Mouse (Mus musculus): ENCODE data around the gene Pfkfb4. TPM values are rescaled to one million over a fixed set of nuclear protein-coding genes. Genes with fewer than 3 reads are reported as not detected.
A peak's percentile ranks its signal among the peaks of the same experiment; 100 is the strongest.

The Pfkfb4 gene
- polyA plus RNA-seq, 1 experiment from 2014 or later: 10.5 TPM

GRCm38 (mm10) chr9:109028421-109028820, 36.8 kb downstream of the Pfkfb4 start:
- no peaks in the 10 kb centered on the region; the same call in 1 of the 2 replicates for H3K36me3 ChIP-seq (replicated peaks)
- no peak overlapping the region for H3K27ac ChIP-seq
- no peak overlapping the region for H3K4me3 ChIP-seq
- no peaks in the 10 kb centered on the region for H3K9me3 ChIP-seq
- WGBS: 84% methylated on average over 3 of the region's 3 CpGs
- DNase-seq (ENCODE audit: extremely low spot score, low spot score): no peak
- no peaks in the 10 kb centered on the region for H3K4me1 ChIP-seq
- no peaks in the 10 kb centered on the region for H3K27me3 ChIP-seq (ENCODE audit: poor library complexity, severe bottlenecking)

- no peak overlapping the region for H3K27ac ChIP-seq
- H3K9me3 ChIP-seq: no peaks in the 10 kb centered on the region
- H3K27me3 ChIP-seq (ENCODE audit: poor library complexity, severe bottlenecking): no peaks in the 10 kb centered on the region
- no peaks in the 10 kb centered on the region for H3K4me1 ChIP-seq
- H3K4me3 ChIP-seq: no peak overlapping the region
- WGBS: 82% methylated on average over 5 of the region's 5 CpGs
- DNase-seq (ENCODE audit: extremely low spot score, low spot score): no peak
- H3K36me3 ChIP-seq (replicated peaks): no peaks in the 10 kb centered on the region; the same call in 1 of the 2 replicates
These were observed 37.3 kb downstream of the Pfkfb4 start for GRCm38 (mm10) chr9:109028919-109029318.

GRCm38 (mm10) chr9:109030312-109030711, 38.7 kb downstream of the Pfkfb4 start:
- no peak for DNase-seq (ENCODE audit: extremely low spot score, low spot score)
- Histone ChIP-seq H3K36me3 (replicated peaks) (no peaks in the 10 kb centered on the region; the same call in 1 of the 2 replicates), H3K9me3 (no peaks in the 10 kb centered on the region), H3K27ac (0 out of 2 replicates have a peak overlapping the region, but pooled peaks have one; percentile 2), H3K4me1 (no peaks in the 10 kb centered on the region), H3K27me3 (ENCODE audit: poor library complexity, severe bottlenecking) (no peaks in the 10 kb centered on the region), H3K4me3 (no peak overlapping the region)
- 68% methylated on average over 3 of the region's 3 CpGs for WGBS

GRCm38 (mm10) chr9:109031001-109031400, 39.4 kb downstream of the Pfkfb4 start:
- H3K9me3 ChIP-seq: no peaks in the 10 kb centered on the region
- no peak for DNase-seq (ENCODE audit: extremely low spot score, low spot score)
- 91% methylated on average over 7 of the region's 7 CpGs for WGBS

GRCm38 (mm10) chr9:109031686-109032085, 40.1 kb downstream of the Pfkfb4 start:
- Histone ChIP-seq H3K9me3 (no peaks in the 10 kb centered on the region), H3K27me3 (ENCODE audit: poor library complexity, severe bottlenecking) (no peaks in the 10 kb centered on the region), H3K4me3 (no peak overlapping the region), H3K4me1 (no peaks in the 10 kb centered on the region), H3K27ac (no peak overlapping the region), H3K36me3 (replicated peaks) (no peaks in the 10 kb centered on the region; the same call in 1 of the 2 replicates)
- 86% methylated on average over 8 of the region's 8 CpGs for WGBS
- no peak for DNase-seq (ENCODE audit: extremely low spot score, low spot score)

More at GRCm38 (mm10) chr9:109031001-109031400, 39.4 kb downstream of the Pfkfb4 start:
- Histone ChIP-seq H3K27ac (no peak overlapping the region), H3K4me1 (no peaks in the 10 kb centered on the region), H3K36me3 (replicated peaks) (no peaks in the 10 kb centered on the region; the same call in 1 of the 2 replicates), H3K4me3 (no peak overlapping the region), H3K27me3 (ENCODE audit: poor library complexity, severe bottlenecking) (no peaks in the 10 kb centered on the region)

GRCm38 (mm10) chr9:109032435-109032834, 40.9 kb downstream of the Pfkfb4 start:
- no peaks in the 10 kb centered on the region; the same call in 1 of the 2 replicates for H3K36me3 ChIP-seq (replicated peaks)
- H3K4me1 ChIP-seq: no peaks in the 10 kb centered on the region
- no peak overlapping the region for H3K27ac ChIP-seq
- no peak for DNase-seq (ENCODE audit: extremely low spot score, low spot score)
- H3K4me3 ChIP-seq: no peak overlapping the region
- no peaks in the 10 kb centered on the region for H3K9me3 ChIP-seq
- no peaks in the 10 kb centered on the region for H3K27me3 ChIP-seq (ENCODE audit: poor library complexity, severe bottlenecking)
- WGBS: 89% methylated on average over 6 of the region's 6 CpGs

- Histone ChIP-seq H3K4me3 (peak within 1 kb of the TSS; percentile 82), H3K27me3 (ENCODE audit: poor library complexity, severe bottlenecking) (peaks cover 14% of the 10 kb centered on the region), H3K27ac (peak within 1 kb of the TSS; percentile 88), H3K36me3 (replicated peaks) (no peaks in the 10 kb centered on the region), H3K4me1 (peaks cover 30% of the 10 kb centered on the region), H3K9me3 (no peaks in the 10 kb centered on the region)
- peak; percentile 70 for DNase-seq (ENCODE audit: extremely low spot score, low spot score)
- under 1% methylated on average over 40 of the region's 40 CpGs for WGBS
These were observed 46.7 kb downstream of the Pfkfb4 start, which contains the start of gene Shisa5 for GRCm38 (mm10) chr9:109038086-109038895. TSS of gene Shisa5 (plus strand) at chr9:109038565.

- Histone ChIP-seq H3K4me3 (peak overlapping the region; percentile 82), H3K9me3 (no peaks in the 10 kb centered on the region), H3K36me3 (replicated peaks) (no peaks in the 10 kb centered on the region), H3K27me3 (ENCODE audit: poor library complexity, severe bottlenecking) (peaks cover 14% of the 10 kb centered on the region), H3K27ac (peak overlapping the region; percentile 88), H3K4me1 (peaks cover 30% of the 10 kb centered on the region)
- 15% methylated on average over 8 of the region's 8 CpGs for WGBS
- DNase-seq (ENCODE audit: extremely low spot score, low spot score): no peak
These were observed 47.4 kb downstream of the Pfkfb4 start for GRCm38 (mm10) chr9:109038901-109039364.

GRCm38 (mm10) chr9:109039681-109040080, 48.1 kb downstream of the Pfkfb4 start:
- 86% methylated on average over 4 of the region's 4 CpGs for WGBS
- Histone ChIP-seq H3K36me3 (replicated peaks) (no peaks in the 10 kb centered on the region), H3K27ac (no peak overlapping the region)

GRCm38 (mm10) chr9:109040216-109040615, 48.6 kb downstream of the Pfkfb4 start:
- H3K36me3 ChIP-seq (replicated peaks): no peaks in the 10 kb centered on the region
- DNase-seq (ENCODE audit: extremely low spot score, low spot score): no peak
- 86% methylated on average over 8 of the region's 8 CpGs for WGBS
- no peaks in the 10 kb centered on the region for H3K9me3 ChIP-seq
- H3K27ac ChIP-seq: no peak overlapping the region
- H3K4me1 ChIP-seq: peaks cover 30% of the 10 kb centered on the region
- H3K4me3 ChIP-seq: no peak overlapping the region
- peaks cover 14% of the 10 kb centered on the region for H3K27me3 ChIP-seq (ENCODE audit: poor library complexity, severe bottlenecking)

More at GRCm38 (mm10) chr9:109039681-109040080, 48.1 kb downstream of the Pfkfb4 start:
- H3K4me3 ChIP-seq: peak overlapping the region; percentile 82; the same call in 1 of the 2 replicates
- H3K27me3 ChIP-seq (ENCODE audit: poor library complexity, severe bottlenecking): peaks cover 14% of the 10 kb centered on the region
- no peak for DNase-seq (ENCODE audit: extremely low spot score, low spot score)
- no peaks in the 10 kb centered on the region for H3K9me3 ChIP-seq
- H3K4me1 ChIP-seq: peaks cover 30% of the 10 kb centered on the region

- WGBS: 71% methylated on average over 6 of the region's 6 CpGs
- no peaks in the 10 kb centered on the region for H3K36me3 ChIP-seq (replicated peaks)
- H3K9me3 ChIP-seq: no peaks in the 10 kb centered on the region
- no peak overlapping the region for H3K27ac ChIP-seq
- H3K4me1 ChIP-seq: peaks cover 30% of the 10 kb centered on the region
- no peak overlapping the region for H3K4me3 ChIP-seq
- peaks cover 14% of the 10 kb centered on the region for H3K27me3 ChIP-seq (ENCODE audit: poor library complexity, severe bottlenecking)
- DNase-seq (ENCODE audit: extremely low spot score, low spot score): no peak
These were observed 49.3 kb downstream of the Pfkfb4 start for GRCm38 (mm10) chr9:109040906-109041305.

GRCm38 (mm10) chr9:109041351-109041750, 49.8 kb downstream of the Pfkfb4 start:
- Histone ChIP-seq H3K27ac (no peak overlapping the region), H3K4me1 (peaks cover 30% of the 10 kb centered on the region), H3K27me3 (ENCODE audit: poor library complexity, severe bottlenecking) (peaks cover 14% of the 10 kb centered on the region), H3K9me3 (no peaks in the 10 kb centered on the region), H3K4me3 (no peak overlapping the region), H3K36me3 (replicated peaks) (no peaks in the 10 kb centered on the region)
- 88% methylated on average over 5 of the region's 7 CpGs for WGBS
- DNase-seq (ENCODE audit: extremely low spot score, low spot score): no peak

GRCm38 (mm10) chr9:109046306-109046705, 54.7 kb downstream of the Pfkfb4 start:
- H3K36me3 ChIP-seq (replicated peaks): no peaks in the 10 kb centered on the region
- peaks cover under 1% of the 10 kb centered on the region; the same call in 1 of the 2 replicates for H3K4me1 ChIP-seq
- H3K4me3 ChIP-seq: no peak overlapping the region
- WGBS: 46% methylated on average over 5 of the region's 5 CpGs
- H3K9me3 ChIP-seq: no peaks in the 10 kb centered on the region
- H3K27me3 ChIP-seq (ENCODE audit: poor library complexity, severe bottlenecking): no peaks in the 10 kb centered on the region
- H3K27ac ChIP-seq: no peak overlapping the region
- peak; percentile 50 for DNase-seq (ENCODE audit: extremely low spot score, low spot score)
